Mouse (Mus musculus): ENCODE data around the gene Naa25.

Naa25 gene

DNA sequence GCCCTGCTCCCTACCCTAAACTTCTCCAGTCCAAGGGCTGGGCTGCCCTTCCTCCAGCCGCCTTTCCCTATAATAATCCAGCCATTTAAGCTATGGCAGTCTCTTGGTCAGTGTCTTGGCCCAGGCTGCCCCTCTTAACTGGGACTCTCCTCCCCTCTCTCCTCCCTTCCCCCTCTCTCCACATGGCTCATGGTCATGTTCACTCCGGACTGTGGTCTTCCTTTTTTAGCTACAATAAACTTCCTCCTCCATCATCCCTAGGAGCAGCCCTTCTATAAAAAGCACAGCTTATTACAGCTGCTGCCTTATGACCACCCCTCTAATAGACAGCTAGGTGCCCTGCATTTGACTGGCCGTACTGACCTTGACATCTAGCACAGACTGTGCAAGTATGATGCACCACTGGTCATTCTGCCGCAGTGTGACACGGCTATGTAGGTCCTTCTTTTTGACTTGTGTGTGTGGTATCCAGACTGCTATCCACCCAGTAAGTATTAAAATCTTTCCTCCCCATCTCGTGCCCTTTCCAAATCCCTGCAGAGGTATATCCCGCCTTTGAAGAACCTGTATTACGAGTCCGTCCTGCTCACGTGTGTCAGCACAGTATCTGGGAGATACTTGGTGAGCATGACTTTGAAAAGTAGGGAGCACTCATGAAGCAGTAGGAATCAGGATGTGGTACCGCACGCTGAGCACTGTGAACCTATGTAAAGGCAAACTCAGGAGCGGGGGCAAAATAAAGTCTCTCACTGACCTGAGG, 56.2 kb downstream of the Naa25 start:
- peak; percentile 15 for DNase-seq

DNA sequence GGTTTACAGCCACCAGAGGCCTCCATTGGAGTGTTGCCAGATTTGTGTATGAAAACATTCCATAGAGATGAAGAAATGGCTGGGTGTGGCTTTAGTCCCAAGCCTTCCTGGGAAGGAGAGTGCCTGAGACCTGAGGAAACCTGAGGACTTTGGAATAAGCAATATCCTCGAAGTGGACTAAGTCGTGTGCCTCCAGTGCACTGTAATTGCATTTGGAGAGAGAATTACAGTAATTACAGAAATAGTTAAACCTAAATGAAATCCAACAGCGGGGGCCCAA, 56.7 kb downstream of the Naa25 start:
- peak; percentile 62 for DNase-seq

- no peak for DNase-seq
Measured at GRCm38 (mm10) chr5:121455510-121456265, 58.0 kb downstream of the Naa25 start.

GRCm38 (mm10) chr5:121461339-121462170, 63.8 kb downstream of the Naa25 start:
- DNase-seq: no peak

- no peak for DNase-seq
Measured at GRCm38 (mm10) chr5:121462171-121462502, 64.4 kb downstream of the Naa25 start.

DNA sequence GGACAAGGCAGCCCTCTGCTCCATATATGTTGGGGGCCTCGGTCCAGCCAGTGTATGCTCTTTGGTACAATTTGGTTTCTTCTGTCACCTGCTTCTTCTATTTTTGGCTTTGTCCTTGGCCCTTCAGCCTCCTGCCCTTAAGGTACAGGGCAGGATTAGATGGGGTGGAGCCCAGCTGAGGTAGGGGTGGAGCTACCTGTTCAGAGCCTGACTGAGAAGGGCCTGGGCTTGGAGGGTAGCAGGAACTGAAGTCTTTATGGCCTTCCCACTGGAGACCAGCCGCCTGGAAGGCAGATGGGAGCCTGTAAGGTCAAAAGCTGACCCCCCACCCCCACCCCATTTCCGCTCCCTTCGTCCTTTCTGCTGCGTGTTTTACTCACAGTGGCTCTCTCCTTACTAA, 65.2 kb downstream of the Naa25 start:
- DNase-seq: peak; percentile 77

GRCm38 (mm10) chr5:121463601-121464250, 66.0 kb downstream of the Naa25 start:
- peak; percentile 57 for DNase-seq

- peak; percentile 47 for DNase-seq
Measured at GRCm38 (mm10) chr5:121469566-121469965, 71.8 kb downstream of the Naa25 start.

GRCm38 (mm10) chr5:121472411-121472810, 74.7 kb downstream of the Naa25 start:
- no peak for DNase-seq

DNA sequence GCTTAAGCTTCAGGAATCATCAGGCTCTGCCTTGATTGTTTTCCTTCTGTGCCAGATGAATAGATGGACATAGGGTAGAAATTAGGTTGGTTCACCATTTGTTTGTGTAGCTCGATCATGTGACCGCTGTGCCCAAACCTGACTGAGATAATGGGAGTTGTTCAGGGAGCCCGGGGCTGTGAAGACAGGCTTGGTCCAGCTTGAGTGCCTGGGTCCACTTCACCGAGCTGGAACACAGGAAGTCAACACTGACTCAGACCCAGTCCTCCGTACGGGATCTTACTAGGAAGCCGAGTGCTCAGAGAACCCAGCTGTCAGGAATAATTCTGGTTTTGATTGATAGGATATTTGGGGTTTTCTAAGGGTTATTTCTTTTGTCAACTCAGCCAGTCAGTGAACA, 76.9 kb downstream of the Naa25 start:
- DNase-seq: peak; percentile 60

DNA sequence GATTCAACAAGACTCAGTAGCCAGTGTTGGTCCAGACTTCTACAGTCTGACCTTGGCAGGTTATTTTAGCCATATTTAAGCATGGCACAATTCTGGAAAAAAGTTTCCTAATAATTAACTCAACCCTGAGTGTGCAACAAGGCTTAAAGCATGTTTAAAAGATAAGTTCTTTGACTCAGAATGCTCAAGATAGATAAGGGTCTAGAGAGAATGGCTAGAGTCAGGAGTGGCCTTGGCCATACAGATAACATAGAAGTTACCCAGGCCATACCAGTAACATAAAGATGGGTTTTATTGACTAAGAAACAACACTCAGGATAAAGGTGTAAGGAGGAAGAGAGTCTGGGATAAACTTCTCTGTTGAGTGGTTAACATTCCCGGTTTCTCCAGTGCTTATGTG, 78.3 kb downstream of the Naa25 start:
- DNase-seq: no peak

DNA sequence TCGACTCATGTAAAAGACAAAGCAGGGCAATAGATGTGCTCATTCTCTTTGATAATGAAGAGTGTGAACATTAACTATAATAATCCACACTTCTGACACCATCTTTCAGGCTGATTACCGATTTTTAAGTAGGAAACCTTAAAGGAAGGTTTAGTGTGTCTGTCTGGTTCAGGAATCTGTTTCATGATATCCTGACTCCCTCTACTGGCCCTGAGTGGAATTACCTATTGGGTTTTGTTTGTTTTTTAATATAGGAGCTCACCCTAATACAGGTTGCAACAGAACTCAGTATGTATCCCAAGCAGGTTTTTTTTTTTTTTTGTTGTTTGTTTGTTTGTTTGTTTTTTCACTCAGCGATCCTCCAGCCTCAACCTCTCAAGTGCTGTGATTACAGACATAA, 79.9 kb downstream of the Naa25 start:
- DNase-seq: peak; percentile 90

DNA sequence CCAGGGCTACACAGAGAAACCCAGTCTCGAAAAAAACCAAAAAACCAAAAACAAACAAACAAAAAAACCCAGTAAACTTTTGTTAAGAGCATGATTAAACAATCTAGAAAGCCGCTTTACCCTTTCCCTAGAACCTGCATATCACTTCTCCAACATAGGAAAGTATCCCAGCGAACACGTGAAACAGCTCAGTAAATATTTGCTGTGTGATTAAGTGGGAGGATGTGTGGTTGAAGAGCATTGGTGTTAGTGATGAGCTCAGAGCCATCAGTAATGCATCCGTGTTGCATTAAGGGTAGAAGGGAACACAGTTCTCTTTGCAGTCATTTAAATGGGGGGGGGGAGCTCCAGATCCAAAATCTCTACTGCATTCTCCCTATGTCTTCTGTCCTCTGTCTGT, 87.1 kb downstream of the Naa25 start:
- DNase-seq: no peak

- DNase-seq: no peak
Measured at GRCm38 (mm10) chr5:121493305-121493704, 95.6 kb downstream of the Naa25 start.
